Mouse (Mus musculus) stomach, postnatal 0 days (tissue): ENCODE measurements around the gene Arrdc5. TPM values are rescaled to one million over a fixed set of nuclear protein-coding genes. Genes with fewer than 3 reads are reported as not detected.

ENCODE experiments used
- ATAC-seq: fragments of 200-750 bp; cut with Nextera tagmentation; 2 replicates; pipeline ENCODE4 v1.8.0; 2017; ENCODE audit not compliant: low FRiP score, low TSS enrichment
- DNase-seq: peaks from one replicate; pipeline ENCODE4 v3.0.0-alpha.2; 2016; ENCODE audit warnings: low spot score
- H3K27ac ChIP-seq: fragments of 300-500 bp; sonication (generic); replicated peaks from 2 replicates; pipeline ENCODE4 v1.5.1; 2014; ENCODE audit warnings: mild to moderate bottlenecking, control low read depth
- H3K27me3 ChIP-seq: fragments of 300-500 bp; sonication (generic); 2 replicates; pipeline ENCODE4 v1.6.1; 2014; ENCODE audit warnings: low read length; ENCODE audit not compliant: control insufficient read depth, insufficient read depth
- H3K36me3 ChIP-seq: fragments of 300-500 bp; sonication (generic); 2 replicates; pipeline ENCODE4 v1.6.1; 2014; ENCODE audit warnings: low read length, mixed read lengths; ENCODE audit not compliant: control insufficient read depth, insufficient read depth
- H3K4me1 ChIP-seq: fragments of 300-500 bp; sonication (generic); replicated peaks from 2 replicates; pipeline ENCODE4 v1.6.1; 2014; ENCODE audit warnings: antibody characterized with exemption; ENCODE audit not compliant: control insufficient read depth, insufficient read depth
- H3K4me2 ChIP-seq: fragments of 300-500 bp; sonication (generic); replicated peaks from 2 replicates; pipeline ENCODE4 v1.6.1; 2014; ENCODE audit warnings: low read depth, mild to moderate bottlenecking, control low read depth, moderate library complexity
- H3K4me3 ChIP-seq: fragments of 300-500 bp; sonication (generic); 2 replicates; pipeline ENCODE4 v1.5.1; 2014; ENCODE audit warnings: low read depth, low read length, control low read depth
- H3K9ac ChIP-seq: fragments of 300-500 bp; sonication (generic); 2 replicates; pipeline ENCODE4 v1.6.1; 2014; ENCODE audit warnings: mild to moderate bottlenecking, low read length, control low read depth, mixed read lengths
- H3K9me3 ChIP-seq: fragments of 300-500 bp; sonication (generic); 2 replicates; pipeline ENCODE4 v1.6.1; 2016; ENCODE audit warnings: low read length; ENCODE audit not compliant: control insufficient read depth
- CTCF ChIP-seq: IDR thresholded peaks from 2 replicates; pipeline ENCODE4 v1.5.1; 2016; ENCODE audit warnings: antibody characterized with exemption, low read depth, mild to moderate bottlenecking, moderate library complexity
- EP300 ChIP-seq: optimal IDR thresholded peaks from 2 replicates; pipeline ENCODE3; 2016; ENCODE audit warnings: antibody characterized with exemption
- WGBS: fragments of 180-500 bp; shearing (Covaris S2); extraction: QIAGEN DNeasy Blood & Tissue Kit; methylation state at CpG from one replicate; pipeline ENCODE4 v1.1.7; 2014; 5-methylcytosine and 5-hydroxymethylcytosine counted together
- polyA plus RNA-seq: library from polyadenylated mRNA; unstranded; fragments of >200 nt; fragmentation: Nextera tagmentation; extraction: Ambion mirVana; gene quantifications from 2 replicates; pipeline ENCODE4 v1.2.1, GENCODE M21; 2015

Gene Arrdc5
- polyA plus RNA-seq, 1 experiment from 2014 or later = not detected

- H3K36me3 ChIP-seq = peaks cover 19% of the 10 kb centered on the region
Observed at GRCm38 (mm10) chr17:56288866-56289265, 11.2 kb downstream of the Arrdc5 start.

GRCm38 (mm10) chr17:56287830-56288229 is 12.3 kb downstream of the Arrdc5 start:
- DNase-seq (peak; percentile 90), ATAC-seq (peak; percentile 13)
- Histone ChIP-seq H3K4me3 (0 out of 2 replicates have a peak overlapping the region, but pooled peaks have one; percentile 4), H3K9me3 (no peaks in the 10 kb centered on the region), H3K27ac (peak overlapping the region; percentile 94), H3K27me3 (no peaks in the 10 kb centered on the region), H3K4me1 (peaks cover 6% of the 10 kb centered on the region; the same call in 1 of the 2 replicates), H3K4me2 (peak overlapping the region; percentile 75; the same call in 1 of the 2 replicates), H3K9ac (peak overlapping the region; percentile 55; the same call in 1 of the 2 replicates), H3K36me3 (peaks cover 26% of the 10 kb centered on the region)
- TF ChIP-seq CTCF = no peak
- TF ChIP-seq EP300 = no peak
- WGBS = 48% methylated on average over 3 of the region's 3 CpGs

More at GRCm38 (mm10) chr17:56288866-56289265, 11.2 kb downstream of the Arrdc5 start:
- H3K27ac ChIP-seq = peak overlapping the region; percentile 94
- H3K27me3 ChIP-seq = no peaks in the 10 kb centered on the region
- H3K4me1 ChIP-seq = peaks cover 6% of the 10 kb centered on the region; the same call in 1 of the 2 replicates
- ATAC-seq (no peak), DNase-seq (no peak)
- WGBS = 27% methylated on average over 3 of the region's 3 CpGs
- H3K9ac ChIP-seq = peak overlapping the region; percentile 68
- H3K4me2 ChIP-seq = peak overlapping the region; percentile 75
- TF ChIP-seq CTCF = no peak
- no peak for TF ChIP-seq EP300
- peak overlapping the region; percentile 59 for H3K4me3 ChIP-seq
- no peaks in the 10 kb centered on the region for H3K9me3 ChIP-seq

- 92% methylated on average over 11 of the region's 11 CpGs for WGBS
- Histone ChIP-seq H3K27me3 (no peaks in the 10 kb centered on the region), H3K9me3 (no peaks in the 10 kb centered on the region), H3K4me1 (peaks cover 4% of the 10 kb centered on the region; the same call in 1 of the 2 replicates), H3K4me3 (no peak overlapping the region), H3K27ac (no peak overlapping the region), H3K4me2 (no peak overlapping the region), H3K36me3 (peaks cover 34% of the 10 kb centered on the region), H3K9ac (no peak overlapping the region)
- no peak for ATAC-seq
- no peak for TF ChIP-seq EP300
- TF ChIP-seq CTCF = no peak
- DNase-seq = no peak
Observed at GRCm38 (mm10) chr17:56285995-56286394, 14.1 kb downstream of the Arrdc5 start.

- TF ChIP-seq EP300 (no peak), CTCF (no peak)
- ATAC-seq (no peak), DNase-seq (no peak)
- no peak overlapping the region for H3K9ac ChIP-seq
- peaks cover 39% of the 10 kb centered on the region for H3K36me3 ChIP-seq
- peaks cover 2% of the 10 kb centered on the region; the same call in 1 of the 2 replicates for H3K4me1 ChIP-seq
- H3K27me3 ChIP-seq = no peaks in the 10 kb centered on the region
- H3K9me3 ChIP-seq = no peaks in the 10 kb centered on the region
- WGBS = 93% methylated on average over 8 of the region's 8 CpGs
- H3K4me2 ChIP-seq = no peak overlapping the region
- H3K27ac ChIP-seq = no peak overlapping the region
- H3K4me3 ChIP-seq = no peak overlapping the region
Observed at GRCm38 (mm10) chr17:56283316-56283715, 16.8 kb downstream of the Arrdc5 start.

- WGBS = 87% methylated on average over 4 of the region's 4 CpGs
- TF ChIP-seq EP300 (no peak), CTCF (no peak)
- Histone ChIP-seq H3K27me3 (no peaks in the 10 kb centered on the region), H3K4me3 (no peak overlapping the region), H3K4me1 (peaks cover 2% of the 10 kb centered on the region; the same call in 1 of the 2 replicates), H3K4me2 (no peak overlapping the region), H3K36me3 (peaks cover 39% of the 10 kb centered on the region), H3K9me3 (no peaks in the 10 kb centered on the region), H3K9ac (no peak overlapping the region), H3K27ac (no peak overlapping the region)
- ATAC-seq (no peak), DNase-seq (peak; percentile 14)
Observed at GRCm38 (mm10) chr17:56282802-56283201, 17.3 kb downstream of the Arrdc5 start.

GRCm38 (mm10) chr17:56281193-56281592 is 18.9 kb downstream of the Arrdc5 start:
- H3K4me1 ChIP-seq = no peaks in the 10 kb centered on the region
- H3K4me3 ChIP-seq = no peak overlapping the region
- no peak for ATAC-seq
- TF ChIP-seq CTCF (no peak), EP300 (no peak)
- H3K4me2 ChIP-seq = no peak overlapping the region
- 81% methylated on average over 12 of the region's 12 CpGs for WGBS
- no peaks in the 10 kb centered on the region for H3K9me3 ChIP-seq
- no peak overlapping the region for H3K9ac ChIP-seq
- no peaks in the 10 kb centered on the region for H3K27me3 ChIP-seq
- H3K36me3 ChIP-seq = peaks cover 37% of the 10 kb centered on the region
- no peak overlapping the region for H3K27ac ChIP-seq
- peak; percentile 22 for DNase-seq
